In the genomic region with DNA sequence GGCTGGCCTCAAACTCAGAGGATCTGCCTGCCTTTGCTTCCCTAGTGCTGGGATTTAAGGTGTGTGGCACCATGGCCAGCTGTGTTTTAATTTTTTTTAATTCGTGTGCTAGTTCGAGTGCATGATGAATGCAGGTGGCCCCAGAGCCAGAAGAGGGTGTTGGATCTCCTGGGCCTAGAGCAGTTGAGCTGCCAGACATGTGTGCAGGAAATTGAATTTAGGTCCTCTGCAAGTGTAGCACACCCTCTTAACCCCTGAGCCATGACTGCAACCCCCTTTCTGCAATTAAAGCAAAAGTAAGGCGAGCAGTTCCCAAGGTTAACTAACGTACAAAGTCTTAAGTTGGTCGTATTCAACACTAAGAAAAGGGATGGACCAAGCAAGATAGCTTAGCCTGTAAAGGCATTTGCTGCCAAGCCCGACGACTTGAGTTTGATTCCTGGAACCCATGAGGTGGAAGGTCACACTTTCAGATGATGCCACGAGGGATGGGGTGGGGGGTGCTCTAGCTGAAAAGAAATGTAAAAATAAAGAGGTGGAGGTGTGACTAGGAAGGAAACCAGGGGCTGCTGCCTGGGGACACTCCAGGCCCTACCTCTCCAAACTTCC, we compare ENCODE assay signal across 8 mouse cellular contexts. TPM values are rescaled to one million over a fixed set of nuclear protein-coding genes. Genes with fewer than 3 reads are reported as not detected.
A peak's percentile ranks its signal among the peaks of the same experiment; 100 is the strongest.
DNase-seq lines count a peak whose midpoint lies in the region; ATAC-seq and TF ChIP-seq lines count a peak whose summit lies in the region.

No protein-coding gene starts in this region.

- H3K9me3 ChIP-seq in kidney, embryonic 15.5 days (replicated peaks) = no peaks in the 10 kb centered on the region
- no peaks in the 10 kb centered on the region for H3K9me3 ChIP-seq in embryonic facial prominence, embryonic 10.5 days
- H3K9me3 ChIP-seq in intestine, postnatal 0 days (ENCODE audit: control insufficient read depth) = no peaks in the 10 kb centered on the region
- no peaks in the 10 kb centered on the region for H3K9me3 ChIP-seq in neural tube, embryonic 13.5 days

- H3K36me3 ChIP-seq in kidney, embryonic 15.5 days = no peaks in the 10 kb centered on the region
- H3K36me3 ChIP-seq in embryonic facial prominence, embryonic 10.5 days (replicated peaks) = no peaks in the 10 kb centered on the region
- H3K36me3 ChIP-seq in intestine, postnatal 0 days (ENCODE audit: control insufficient read depth, insufficient read depth) = no peaks in the 10 kb centered on the region
- peaks cover 13% of the 10 kb centered on the region for H3K36me3 ChIP-seq in neural tube, embryonic 13.5 days

- WGBS in kidney, embryonic 15.5 days = 34% methylated on average over 8 of the region's 8 CpGs
- WGBS in embryonic facial prominence, embryonic 10.5 days = 30% methylated on average over 8 of the region's 8 CpGs
- 35% methylated on average over 8 of the region's 8 CpGs for WGBS in intestine, postnatal 0 days
- 40% methylated on average over 8 of the region's 8 CpGs for WGBS in neural tube, embryonic 13.5 days

- ATAC-seq in kidney, embryonic 15.5 days (replicated peaks; ENCODE audit: low FRiP score) = no peak
- ATAC-seq in intestine, postnatal 0 days = no peak
- ATAC-seq in neural tube, embryonic 13.5 days (ENCODE audit: low read depth) = no peak
- ATAC-seq in inflammation-experienced regulatory T-cells, adult 6 months = no peak

- H3K27ac ChIP-seq in kidney, embryonic 15.5 days = peak overlapping the region; percentile 94
- H3K27ac ChIP-seq in embryonic facial prominence, embryonic 10.5 days (replicated peaks) = peak overlapping the region; percentile 95
- 0 out of 2 replicates have a peak overlapping the region, but pooled peaks have one; percentile 81 for H3K27ac ChIP-seq in intestine, postnatal 0 days (ENCODE audit: low read depth, low read length)
- H3K27ac ChIP-seq in neural tube, embryonic 13.5 days (replicated peaks) = peak overlapping the region; percentile 92

- H3K4me1 ChIP-seq in kidney, embryonic 15.5 days = peaks cover 38% of the 10 kb centered on the region
- peaks cover 72% of the 10 kb centered on the region for H3K4me1 ChIP-seq in embryonic facial prominence, embryonic 10.5 days
- 0 out of 2 replicates have a peak, but pooled peaks cover 5% of the 10 kb centered on the region for H3K4me1 ChIP-seq in intestine, postnatal 0 days (replicated peaks; ENCODE audit: control insufficient read depth, insufficient read depth, low read length)
- peaks cover 44% of the 10 kb centered on the region for H3K4me1 ChIP-seq in neural tube, embryonic 13.5 days (replicated peaks)

- TF ChIP-seq CTCF in intestine, postnatal 0 days (IDR thresholded peaks at IDR 0.05; ENCODE audit: low read depth) = no peak

- H3K4me3 ChIP-seq in kidney, embryonic 15.5 days (replicated peaks) = peak overlapping the region; percentile 60
- peak overlapping the region; percentile 67 for H3K4me3 ChIP-seq in embryonic facial prominence, embryonic 10.5 days
- H3K4me3 ChIP-seq in intestine, postnatal 0 days (ENCODE audit: low read depth, low read length) = peak overlapping the region; percentile 55
- H3K4me3 ChIP-seq in neural tube, embryonic 13.5 days = peak overlapping the region; percentile 47

- intact Hi-C loops in left cerebral cortex, postnatal 4 days (cut with DNase I) = no loop called here

- DNase-seq in kidney, adult 11 months = no peak
- DNase-seq in embryonic facial prominence, embryonic 10.5 days (ENCODE audit: low spot score) = peak; percentile 37
- no peak for DNase-seq in left cerebral cortex, postnatal 4 days
- DNase-seq in testis, postnatal 10 days (ENCODE audit: low spot score) = no peak

- peak overlapping the region; percentile 88 for H3K4me2 ChIP-seq in kidney, embryonic 15.5 days
- H3K4me2 ChIP-seq in intestine, postnatal 0 days (replicated peaks; ENCODE audit: low read depth) = peak overlapping the region; percentile 83
- peak overlapping the region; percentile 80 for H3K4me2 ChIP-seq in neural tube, embryonic 13.5 days

- H3K27me3 ChIP-seq in kidney, embryonic 15.5 days = no peaks in the 10 kb centered on the region
- peaks cover 6% of the 10 kb centered on the region for H3K27me3 ChIP-seq in embryonic facial prominence, embryonic 10.5 days (replicated peaks; ENCODE audit: low read depth, poor library complexity, severe bottlenecking)
- H3K27me3 ChIP-seq in intestine, postnatal 0 days (replicated peaks; ENCODE audit: control insufficient read depth, insufficient read depth, low read length) = no peaks in the 10 kb centered on the region
- no peaks in the 10 kb centered on the region for H3K27me3 ChIP-seq in neural tube, embryonic 13.5 days

- peak overlapping the region; percentile 62 for H3K9ac ChIP-seq in kidney, embryonic 15.5 days
- peak overlapping the region; percentile 62 for H3K9ac ChIP-seq in intestine, postnatal 0 days (ENCODE audit: low read depth, low read length)
- H3K9ac ChIP-seq in neural tube, embryonic 13.5 days = peak overlapping the region; percentile 83

RNA-seq across cellular contexts. Expression of gene Ier2, which starts 24.6 kb away (rescaled TPM):
- 73.4 and 80.3 TPM in 2 replicates for polyA plus RNA-seq in kidney, embryonic 15.5 days (2015; fragmentation: Nextera tagmentation; extraction: Ambion mirVana)
- polyA plus RNA-seq in embryonic facial prominence, embryonic 10.5 days (2016; fragmentation: Nextera tagmentation; extraction: Ambion mirVana) = 140 and 148 TPM in 2 replicates
- polyA plus RNA-seq in intestine, postnatal 0 days (2015; fragmentation: Nextera tagmentation; extraction: Ambion mirVana) = 77.3 and 79.4 TPM in 2 replicates
- polyA plus RNA-seq in neural tube, embryonic 13.5 days (2015; fragmentation: Nextera tagmentation; extraction: Ambion mirVana) = 32.5 and 37.7 TPM in 2 replicates
- 10 to 100 TPM; 42.4 to 46.3 (median 45.8) TPM for polyA plus RNA-seq in inflammation-experienced regulatory T-cells, adult 6 months (2017; shearing (Covaris generic))
- total RNA-seq in left cerebral cortex, postnatal 4 days (2021) = 10 to 100 TPM; 10.2 to 10.7 TPM

RNA-seq across cellular contexts. Expression of gene Trmt1, which starts 48.1 kb away (rescaled TPM):
- 68.7 and 73.8 TPM in 2 replicates for polyA plus RNA-seq in kidney, embryonic 15.5 days (2015; fragmentation: Nextera tagmentation; extraction: Ambion mirVana)
- polyA plus RNA-seq in embryonic facial prominence, embryonic 10.5 days (2016; fragmentation: Nextera tagmentation; extraction: Ambion mirVana) = 69.1 and 71.2 TPM in 2 replicates
- 22.3 and 23.7 TPM in 2 replicates for polyA plus RNA-seq in intestine, postnatal 0 days (2015; fragmentation: Nextera tagmentation; extraction: Ambion mirVana)
- 53.6 and 55.5 TPM in 2 replicates for polyA plus RNA-seq in neural tube, embryonic 13.5 days (2015; fragmentation: Nextera tagmentation; extraction: Ambion mirVana)
- 10 to 100 TPM; 28.0 to 61.1 (median 55.5) TPM for polyA plus RNA-seq in inflammation-experienced regulatory T-cells, adult 6 months (2017; shearing (Covaris generic))
- 100 to 1,000 TPM; 110 to 112 TPM for total RNA-seq in left cerebral cortex, postnatal 4 days (2021)

RNA-seq across cellular contexts. Expression of gene Nacc1, which starts 49.6 kb away (rescaled TPM):
- 23.9 and 25.6 TPM in 2 replicates for polyA plus RNA-seq in kidney, embryonic 15.5 days (2015; fragmentation: Nextera tagmentation; extraction: Ambion mirVana)
- polyA plus RNA-seq in embryonic facial prominence, embryonic 10.5 days (2016; fragmentation: Nextera tagmentation; extraction: Ambion mirVana) = 30.4 and 30.8 TPM in 2 replicates
- polyA plus RNA-seq in intestine, postnatal 0 days (2015; fragmentation: Nextera tagmentation; extraction: Ambion mirVana) = 9.3 and 9.8 TPM in 2 replicates
- 14.1 and 15.1 TPM in 2 replicates for polyA plus RNA-seq in neural tube, embryonic 13.5 days (2015; fragmentation: Nextera tagmentation; extraction: Ambion mirVana)
- 1 to 10 TPM; 9.2 to 9.5 (median 9.4) TPM for polyA plus RNA-seq in inflammation-experienced regulatory T-cells, adult 6 months (2017; shearing (Covaris generic))
- total RNA-seq in left cerebral cortex, postnatal 4 days (2021) = 10 to 100 TPM; 68.4 to 72.1 TPM
